Mouse (Mus musculus) G1E (cell line): ENCODE measurements at regions not wholly inside any gene's neighbourhood (a gene's known extent, or its start where the extent isn't known, plus 50 kb on each side); places are given as distances from the start of the nearest gene placed in this dataset.

Source experiments
- CTCF ChIP-seq: IDR thresholded peaks from 2 replicates; pipeline ENCODE4 v1.5.1; 2012; ENCODE audit warnings: low read depth, low read length, inconsistent platforms, mixed read lengths
- GATA1 ChIP-seq: IDR thresholded peaks from 2 replicates; pipeline ENCODE4 v1.6.1; 2012; ENCODE audit warnings: borderline replicate concordance, low read length, inconsistent platforms, mixed read lengths
- TAL1 ChIP-seq: conservative IDR thresholded peaks from 2 replicates; pipeline ENCODE4 v1.6.1; 2012; ENCODE audit warnings: low read depth, low read length, inconsistent platforms, mixed read lengths

GRCm38 (mm10) chr8:57010318-57011024 lies 310.3 kb upstream of the Hand2 start:
- TF ChIP-seq GATA1 (no peak), TAL1 (no peak), CTCF (no peak)
